Mouse (Mus musculus): ENCODE data around the gene Ola1. TPM values are rescaled to one million over a fixed set of nuclear protein-coding genes. Genes with fewer than 3 reads are reported as not detected.
A peak's percentile ranks its signal among the peaks of the same experiment; 100 is the strongest.

Gene Ola1
- polyA plus RNA-seq, 1 experiment from 2014 or later: 109 TPM

GRCm38 (mm10) chr2:73056090-73056956 lies 162.4 kb downstream of the Ola1 start:
- Histone ChIP-seq H3K4me2 (peak overlapping the region; percentile 23), H3K36me3 (ENCODE audit: control insufficient read depth, insufficient read depth, low read length) (no peaks in the 10 kb centered on the region), H3K9me3 (ENCODE audit: control insufficient read depth, low read length) (no peaks in the 10 kb centered on the region), H3K4me3 (ENCODE audit: low read depth, low read length) (no peak overlapping the region), H3K27ac (ENCODE audit: low read depth, low read length) (no peak overlapping the region), H3K9ac (ENCODE audit: low read depth, low read length) (no peak overlapping the region), H3K4me1 (replicated peaks; ENCODE audit: control insufficient read depth, insufficient read depth, low read length) (0 out of 2 replicates have a peak, but pooled peaks cover 2% of the 10 kb centered on the region), H3K27me3 (replicated peaks; ENCODE audit: control insufficient read depth, insufficient read depth, low read length) (no peaks in the 10 kb centered on the region)
- WGBS: 58% methylated on average over 17 of the region's 17 CpGs
- ATAC-seq (replicated peaks; ENCODE audit: low FRiP score) (no peak), DNase-seq (ENCODE audit: low spot score) (no peak)

- DNase-seq (ENCODE audit: low spot score): no peak
- 53% methylated on average over 9 of the region's 9 CpGs for WGBS
- H3K27ac ChIP-seq (ENCODE audit: low read depth, low read length): no peak overlapping the region
These were observed 164.8 kb downstream of the Ola1 start for GRCm38 (mm10) chr2:73053791-73054490.

GRCm38 (mm10) chr2:73050401-73050800 lies 168.3 kb downstream of the Ola1 start:
- no peak overlapping the region for H3K4me3 ChIP-seq (ENCODE audit: low read depth, low read length)
- no peak overlapping the region for H3K4me2 ChIP-seq
- no peaks in the 10 kb centered on the region for H3K9me3 ChIP-seq (ENCODE audit: control insufficient read depth, low read length)
- 82% methylated on average over 8 of the region's 8 CpGs for WGBS
- H3K27ac ChIP-seq (ENCODE audit: low read depth, low read length): no peak overlapping the region
- no peaks in the 10 kb centered on the region for H3K36me3 ChIP-seq (ENCODE audit: control insufficient read depth, insufficient read depth, low read length)
- H3K27me3 ChIP-seq (replicated peaks; ENCODE audit: control insufficient read depth, insufficient read depth, low read length): no peaks in the 10 kb centered on the region
- peaks cover 2% of the 10 kb centered on the region for H3K4me1 ChIP-seq (replicated peaks; ENCODE audit: control insufficient read depth, insufficient read depth, low read length)
- DNase-seq (ENCODE audit: low spot score): no peak
- no peak for ATAC-seq (replicated peaks; ENCODE audit: low FRiP score)
- H3K9ac ChIP-seq (ENCODE audit: low read depth, low read length): no peak overlapping the region

More at GRCm38 (mm10) chr2:73053791-73054490, 164.8 kb downstream of the Ola1 start:
- no peaks in the 10 kb centered on the region for H3K27me3 ChIP-seq (replicated peaks; ENCODE audit: control insufficient read depth, insufficient read depth, low read length)
- H3K9ac ChIP-seq (ENCODE audit: low read depth, low read length): no peak overlapping the region
- H3K36me3 ChIP-seq (ENCODE audit: control insufficient read depth, insufficient read depth, low read length): no peaks in the 10 kb centered on the region
- no peak overlapping the region for H3K4me3 ChIP-seq (ENCODE audit: low read depth, low read length)
- H3K4me2 ChIP-seq: no peak overlapping the region
- ATAC-seq (replicated peaks; ENCODE audit: low FRiP score): peak; percentile 29; the same call in 1 of the 2 replicates
- H3K4me1 ChIP-seq (replicated peaks; ENCODE audit: control insufficient read depth, insufficient read depth, low read length): no peaks in the 10 kb centered on the region
- H3K9me3 ChIP-seq (ENCODE audit: control insufficient read depth, low read length): no peaks in the 10 kb centered on the region

- Histone ChIP-seq H3K4me2 (no peak overlapping the region), H3K9ac (ENCODE audit: low read depth, low read length) (no peak overlapping the region), H3K4me1 (replicated peaks; ENCODE audit: control insufficient read depth, insufficient read depth, low read length) (peaks cover 2% of the 10 kb centered on the region), H3K9me3 (ENCODE audit: control insufficient read depth, low read length) (no peaks in the 10 kb centered on the region), H3K4me3 (ENCODE audit: low read depth, low read length) (no peak overlapping the region), H3K36me3 (ENCODE audit: control insufficient read depth, insufficient read depth, low read length) (no peaks in the 10 kb centered on the region), H3K27ac (ENCODE audit: low read depth, low read length) (no peak overlapping the region), H3K27me3 (replicated peaks; ENCODE audit: control insufficient read depth, insufficient read depth, low read length) (no peaks in the 10 kb centered on the region)
- DNase-seq (ENCODE audit: low spot score): no peak
- no peak for ATAC-seq (replicated peaks; ENCODE audit: low FRiP score)
- WGBS: 77% methylated on average over 4 of the region's 4 CpGs
These were observed 168.7 kb downstream of the Ola1 start for GRCm38 (mm10) chr2:73049977-73050376.

- Histone ChIP-seq H3K4me3 (ENCODE audit: low read depth, low read length) (no peak overlapping the region), H3K9me3 (ENCODE audit: control insufficient read depth, low read length) (no peaks in the 10 kb centered on the region), H3K36me3 (ENCODE audit: control insufficient read depth, insufficient read depth, low read length) (no peaks in the 10 kb centered on the region), H3K4me2 (no peak overlapping the region), H3K4me1 (replicated peaks; ENCODE audit: control insufficient read depth, insufficient read depth, low read length) (peaks cover 2% of the 10 kb centered on the region), H3K27me3 (replicated peaks; ENCODE audit: control insufficient read depth, insufficient read depth, low read length) (no peaks in the 10 kb centered on the region), H3K27ac (ENCODE audit: low read depth, low read length) (no peak overlapping the region), H3K9ac (ENCODE audit: low read depth, low read length) (no peak overlapping the region)
- ATAC-seq (replicated peaks; ENCODE audit: low FRiP score) (no peak), DNase-seq (ENCODE audit: low spot score) (no peak)
- 57% methylated on average over 6 of the region's 6 CpGs for WGBS
These were observed 169.6 kb downstream of the Ola1 start for GRCm38 (mm10) chr2:73049001-73049684.

- DNase-seq (ENCODE audit: low spot score): no peak
- no peak for ATAC-seq (replicated peaks; ENCODE audit: low FRiP score)
- H3K27ac ChIP-seq (ENCODE audit: low read depth, low read length): no peak overlapping the region
These were observed 171.5 kb downstream of the Ola1 start for GRCm38 (mm10) chr2:73047061-73047741.

GRCm38 (mm10) chr2:73046576-73046975 lies 172.1 kb downstream of the Ola1 start:
- Histone ChIP-seq H3K4me3 (ENCODE audit: low read depth, low read length) (no peak overlapping the region), H3K4me1 (replicated peaks; ENCODE audit: control insufficient read depth, insufficient read depth, low read length) (peaks cover 2% of the 10 kb centered on the region), H3K4me2 (no peak overlapping the region), H3K27me3 (replicated peaks; ENCODE audit: control insufficient read depth, insufficient read depth, low read length) (no peaks in the 10 kb centered on the region), H3K9me3 (ENCODE audit: control insufficient read depth, low read length) (no peaks in the 10 kb centered on the region), H3K36me3 (ENCODE audit: control insufficient read depth, insufficient read depth, low read length) (no peaks in the 10 kb centered on the region), H3K27ac (ENCODE audit: low read depth, low read length) (no peak overlapping the region), H3K9ac (ENCODE audit: low read depth, low read length) (no peak overlapping the region)
- WGBS: 69% methylated on average over 10 of the region's 10 CpGs
- DNase-seq (ENCODE audit: low spot score) (no peak), ATAC-seq (replicated peaks; ENCODE audit: low FRiP score) (no peak)

More at GRCm38 (mm10) chr2:73047061-73047741, 171.5 kb downstream of the Ola1 start:
- Histone ChIP-seq H3K36me3 (ENCODE audit: control insufficient read depth, insufficient read depth, low read length) (no peaks in the 10 kb centered on the region), H3K4me1 (replicated peaks; ENCODE audit: control insufficient read depth, insufficient read depth, low read length) (peaks cover 2% of the 10 kb centered on the region), H3K9ac (ENCODE audit: low read depth, low read length) (no peak overlapping the region), H3K4me3 (ENCODE audit: low read depth, low read length) (no peak overlapping the region), H3K9me3 (ENCODE audit: control insufficient read depth, low read length) (no peaks in the 10 kb centered on the region), H3K27me3 (replicated peaks; ENCODE audit: control insufficient read depth, insufficient read depth, low read length) (no peaks in the 10 kb centered on the region), H3K4me2 (no peak overlapping the region)
- 78% methylated on average over 24 of the region's 24 CpGs for WGBS

GRCm38 (mm10) chr2:73045505-73045904 lies 173.2 kb downstream of the Ola1 start:
- no peak overlapping the region for H3K4me3 ChIP-seq (ENCODE audit: low read depth, low read length)
- ATAC-seq (replicated peaks; ENCODE audit: low FRiP score) (no peak), DNase-seq (ENCODE audit: low spot score) (no peak)
- WGBS: 80% methylated on average over 5 of the region's 5 CpGs
- no peaks in the 10 kb centered on the region for H3K36me3 ChIP-seq (ENCODE audit: control insufficient read depth, insufficient read depth, low read length)
- no peaks in the 10 kb centered on the region for H3K27me3 ChIP-seq (replicated peaks; ENCODE audit: control insufficient read depth, insufficient read depth, low read length)
- no peaks in the 10 kb centered on the region for H3K9me3 ChIP-seq (ENCODE audit: control insufficient read depth, low read length)
- H3K27ac ChIP-seq (ENCODE audit: low read depth, low read length): no peak overlapping the region
- no peak overlapping the region for H3K4me2 ChIP-seq
- H3K9ac ChIP-seq (ENCODE audit: low read depth, low read length): no peak overlapping the region
- H3K4me1 ChIP-seq (replicated peaks; ENCODE audit: control insufficient read depth, insufficient read depth, low read length): peaks cover 2% of the 10 kb centered on the region
